Mouse (Mus musculus): ENCODE data around the gene Mms19.
A peak's percentile ranks its signal among the peaks of the same experiment; 100 is the strongest.

Mms19 gene

DNA sequence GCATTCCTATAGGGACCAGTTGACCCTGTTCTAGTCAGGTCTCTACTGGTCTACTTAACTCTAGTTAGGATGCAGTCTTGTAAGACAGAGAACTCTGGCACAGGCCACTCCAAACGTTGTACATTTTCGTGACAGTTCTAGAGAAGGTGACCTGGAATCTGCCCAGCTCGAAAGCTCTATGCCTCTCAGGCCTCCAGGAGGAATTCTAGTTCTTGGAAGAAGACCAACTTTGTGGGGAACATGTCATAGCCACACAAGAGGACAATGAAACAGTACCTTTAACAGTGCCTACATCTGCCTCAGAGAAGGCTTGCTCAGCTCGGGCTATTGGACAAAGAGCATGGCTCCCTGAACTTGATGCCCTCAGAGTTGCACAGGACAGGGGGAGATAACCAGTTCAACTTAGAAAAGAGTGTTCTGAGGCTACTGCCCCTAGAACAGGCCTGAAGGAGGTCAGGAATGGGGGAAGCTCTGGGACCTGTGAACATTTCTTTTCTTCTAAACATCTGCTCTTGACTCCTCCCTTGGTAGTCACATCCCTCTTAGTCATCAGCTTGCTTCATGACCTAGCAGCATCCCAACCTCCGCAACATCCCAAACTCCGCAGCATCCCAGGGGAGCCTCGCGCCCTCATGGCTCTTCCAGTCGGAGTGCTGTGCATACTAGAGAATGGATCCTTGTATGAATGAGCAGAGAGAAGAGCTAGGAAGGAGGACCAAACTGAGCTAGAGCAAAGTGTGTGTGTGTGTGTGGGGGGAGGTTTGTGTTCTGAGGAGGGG is 18.0 kb upstream of the Mms19 start:
- DNase-seq (ENCODE audit: low spot score in 2 of 2) = no peak

DNA sequence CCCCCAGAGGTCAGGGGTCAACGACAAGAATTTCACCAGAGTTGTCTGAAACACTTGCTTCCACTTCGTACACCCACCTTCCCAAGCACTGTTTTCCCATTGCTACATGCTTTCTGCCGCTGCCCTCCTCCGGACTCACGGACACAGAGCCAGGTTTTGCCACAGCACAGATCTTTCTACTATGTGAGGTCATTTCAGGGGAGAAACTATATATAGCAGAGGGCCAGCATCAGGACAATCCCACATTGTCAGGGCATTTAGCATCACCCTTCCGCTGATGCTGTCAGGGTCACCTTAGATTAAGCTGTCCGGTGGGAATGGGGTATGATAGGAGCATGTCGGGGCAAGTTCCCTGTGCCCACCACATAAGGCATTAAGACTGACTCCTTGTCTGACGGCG is 16.1 kb upstream of the Mms19 start:
- no peak for DNase-seq (ENCODE audit: low spot score in 2 of 2)

DNA sequence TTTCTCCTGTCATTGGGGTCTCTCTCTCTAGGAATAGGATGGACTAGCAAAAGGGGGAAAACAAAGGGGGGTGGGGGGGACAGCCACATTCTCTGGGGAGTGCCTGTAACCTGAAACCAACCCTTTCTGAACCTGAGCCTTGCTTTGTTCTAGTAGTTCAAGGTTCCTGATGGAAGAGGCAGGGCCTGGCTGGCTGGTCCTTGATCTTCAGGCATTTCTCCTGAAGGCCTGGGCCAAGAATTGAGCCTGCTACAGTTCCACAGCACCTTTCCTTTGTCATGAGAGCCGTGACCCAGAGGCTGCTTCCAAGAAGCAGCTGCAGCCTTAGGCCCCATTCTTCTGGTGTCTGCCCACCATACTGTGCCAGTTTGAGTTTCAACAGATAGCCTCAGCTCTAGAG is 14.5 kb upstream of the Mms19 start:
- no peak for DNase-seq (ENCODE audit: low spot score in 2 of 2)

DNA sequence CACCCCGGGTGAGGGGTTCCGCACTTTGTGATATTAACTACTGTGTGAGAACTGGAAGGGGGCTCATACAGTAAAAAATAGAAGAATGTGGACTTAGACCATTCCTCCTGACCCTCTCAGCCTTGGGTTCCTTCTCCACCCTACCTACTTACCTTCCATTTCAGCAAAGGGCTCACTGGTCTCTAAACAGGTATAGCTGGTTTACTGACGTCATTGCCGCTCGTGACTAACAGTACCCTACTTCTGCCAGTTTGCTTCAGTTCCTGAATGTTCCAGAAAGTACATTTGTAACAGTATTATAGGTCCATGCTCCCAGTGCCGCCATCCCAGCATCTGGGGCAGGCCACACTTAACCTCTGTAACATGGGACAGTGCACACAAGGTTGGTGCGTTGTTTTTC is 13.1 kb upstream of the Mms19 start:
- peak; percentile 33 to 44 for DNase-seq (ENCODE audit: low spot score in 2 of 2)

DNA sequence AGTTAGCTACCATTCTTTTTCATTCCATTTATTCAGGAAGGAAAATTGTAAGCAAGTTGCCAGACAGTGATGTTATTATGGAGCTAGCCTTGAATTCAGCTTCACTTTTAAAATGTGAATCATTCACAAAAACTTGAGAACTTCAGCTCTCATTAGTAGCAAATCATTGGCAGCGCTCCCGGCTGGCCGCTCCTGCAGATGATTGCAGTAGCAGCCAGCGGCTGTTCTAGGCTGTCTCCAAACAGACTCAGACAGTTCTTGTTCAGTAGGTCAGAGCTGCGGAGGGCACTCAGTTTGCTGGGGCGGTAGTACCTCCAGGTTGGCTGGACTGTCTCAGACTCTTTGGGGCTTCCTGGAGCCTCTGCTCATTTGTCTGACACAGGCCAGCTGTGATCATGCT is 12.5 kb upstream of the Mms19 start:
- peak; percentile 48 to 84 for DNase-seq (ENCODE audit: low spot score in 2 of 2)

DNA sequence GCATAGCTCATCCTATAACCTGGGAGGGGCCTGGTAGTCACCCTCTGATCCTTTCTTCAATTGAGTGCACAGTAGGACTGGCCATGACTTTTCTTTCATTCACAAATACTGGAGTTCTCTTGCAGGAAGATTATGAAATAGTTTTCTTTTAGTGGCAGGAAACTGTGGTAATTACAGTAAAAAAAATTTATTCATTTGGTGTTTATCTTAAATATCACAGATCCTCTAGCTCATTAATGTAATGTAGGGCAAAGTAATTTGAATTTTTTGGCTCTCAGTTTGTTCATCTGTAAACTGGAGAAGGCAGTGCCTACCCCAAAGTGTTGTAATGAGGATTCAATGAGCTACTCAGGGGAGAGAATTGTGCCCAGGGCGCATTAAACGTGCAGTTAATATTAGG is 12.0 kb upstream of the Mms19 start:
- DNase-seq (ENCODE audit: low spot score in 2 of 2) = no peak

DNA sequence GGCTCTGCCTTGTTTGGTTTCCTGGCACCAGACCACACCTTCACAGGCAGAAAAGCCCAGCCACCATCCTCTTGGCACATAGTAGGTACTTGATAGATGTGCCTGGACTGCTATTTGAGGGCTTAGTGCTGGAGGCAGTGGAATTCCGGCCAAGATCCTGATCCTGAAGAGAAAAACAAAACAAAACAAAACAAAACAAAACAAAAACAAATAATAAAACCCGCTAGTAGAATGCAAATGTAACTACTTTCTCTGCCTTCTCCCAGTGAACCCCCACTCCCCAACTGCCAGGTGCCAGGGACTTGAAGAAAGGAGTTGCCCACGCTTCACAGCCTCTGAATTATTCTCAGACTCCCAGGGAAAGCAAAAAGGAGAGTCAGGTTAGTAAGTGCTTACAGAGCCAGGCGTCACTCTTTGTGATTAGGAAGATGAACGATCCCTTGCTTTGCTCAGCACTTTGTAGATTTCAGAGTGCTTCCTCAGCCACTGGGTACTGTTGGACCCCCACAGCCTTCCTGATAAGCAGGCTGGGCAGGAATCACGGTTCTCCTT is 11.0 kb upstream of the Mms19 start:
- no peak for DNase-seq (ENCODE audit: low spot score in 2 of 2)

DNA sequence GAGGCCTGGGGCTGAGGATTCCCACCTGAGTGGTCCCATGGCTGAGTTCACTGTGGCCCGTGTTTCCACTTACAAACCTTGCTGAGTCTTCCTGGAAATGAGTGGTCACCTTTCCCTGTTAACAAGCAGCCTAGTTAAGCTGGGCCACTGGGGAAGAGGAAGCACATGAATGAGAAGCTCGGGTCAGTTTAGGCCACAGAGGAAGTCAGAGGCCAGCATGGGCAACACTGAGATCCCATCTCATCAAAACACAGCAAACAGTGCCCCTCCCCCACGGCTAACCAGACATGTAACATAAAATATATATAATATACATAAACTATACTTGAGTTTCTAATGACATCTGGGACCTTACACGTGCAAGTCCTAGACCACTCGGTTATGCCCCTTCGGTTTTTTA is 8.9 kb upstream of the Mms19 start:
- DNase-seq (ENCODE audit: low spot score in 2 of 2) = no peak

DNA sequence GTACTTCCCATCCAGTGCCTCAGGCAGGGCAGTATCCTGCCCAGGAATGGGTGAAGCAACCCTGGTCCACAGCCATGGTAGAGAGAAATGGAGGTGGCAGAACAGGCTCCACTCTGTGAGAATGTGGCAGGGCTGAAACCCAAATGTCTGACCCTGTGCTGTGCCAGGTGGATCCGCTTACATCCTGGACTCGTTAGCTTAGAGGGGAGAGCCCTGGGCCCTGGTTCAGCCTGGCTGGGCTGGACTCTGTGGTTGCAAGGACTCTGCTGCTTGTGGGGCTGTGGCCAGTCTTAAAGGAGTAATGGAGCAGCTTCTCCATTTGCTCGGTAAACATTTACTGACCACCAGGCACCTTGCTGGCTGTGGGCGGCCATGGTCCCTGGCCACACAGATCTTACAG is 6.2 kb upstream of the Mms19 start:
- DNase-seq (ENCODE audit: low spot score in 2 of 2) = no peak

DNA sequence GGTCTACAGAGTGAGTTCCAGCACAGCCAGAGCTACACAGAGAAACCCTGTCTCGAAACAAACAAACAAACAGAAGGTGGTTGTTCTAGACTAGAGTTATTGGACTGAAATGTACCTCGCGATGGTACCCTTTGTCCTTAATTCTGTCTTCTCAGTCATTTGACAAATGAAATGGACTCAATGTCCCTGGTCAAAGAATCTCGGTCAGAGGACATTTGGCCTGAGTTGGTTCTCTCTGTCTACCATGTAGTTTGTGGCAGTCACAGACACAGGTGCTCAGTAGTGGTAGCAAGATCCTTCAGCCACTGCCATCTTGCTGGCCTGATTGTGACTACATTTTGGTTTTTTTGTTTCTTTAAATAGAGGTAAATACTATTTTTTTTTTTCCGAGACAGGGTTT is 5.0 kb upstream of the Mms19 start:
- no peak for DNase-seq (ENCODE audit: low spot score in 2 of 2)

DNA sequence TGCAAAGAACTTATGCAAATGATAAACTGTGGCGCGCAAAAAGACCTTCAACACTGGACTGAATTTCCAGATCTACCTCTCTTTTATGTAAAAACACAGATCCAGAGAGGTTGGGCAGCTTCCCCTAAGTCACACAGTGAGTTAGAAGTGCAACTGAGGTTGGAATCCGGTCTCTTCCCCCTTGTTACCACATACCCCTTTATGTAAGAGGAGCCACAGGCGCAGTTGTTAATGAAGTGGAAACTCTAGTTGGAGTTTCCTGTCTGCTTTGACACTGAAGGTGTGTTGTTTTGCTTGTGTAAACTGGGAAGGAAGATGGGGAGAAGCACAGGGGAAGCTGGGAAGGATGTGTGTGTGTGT is 1.8 kb upstream of the Mms19 start:
- DNase-seq (ENCODE audit: low spot score in 2 of 2) = no peak

DNA sequence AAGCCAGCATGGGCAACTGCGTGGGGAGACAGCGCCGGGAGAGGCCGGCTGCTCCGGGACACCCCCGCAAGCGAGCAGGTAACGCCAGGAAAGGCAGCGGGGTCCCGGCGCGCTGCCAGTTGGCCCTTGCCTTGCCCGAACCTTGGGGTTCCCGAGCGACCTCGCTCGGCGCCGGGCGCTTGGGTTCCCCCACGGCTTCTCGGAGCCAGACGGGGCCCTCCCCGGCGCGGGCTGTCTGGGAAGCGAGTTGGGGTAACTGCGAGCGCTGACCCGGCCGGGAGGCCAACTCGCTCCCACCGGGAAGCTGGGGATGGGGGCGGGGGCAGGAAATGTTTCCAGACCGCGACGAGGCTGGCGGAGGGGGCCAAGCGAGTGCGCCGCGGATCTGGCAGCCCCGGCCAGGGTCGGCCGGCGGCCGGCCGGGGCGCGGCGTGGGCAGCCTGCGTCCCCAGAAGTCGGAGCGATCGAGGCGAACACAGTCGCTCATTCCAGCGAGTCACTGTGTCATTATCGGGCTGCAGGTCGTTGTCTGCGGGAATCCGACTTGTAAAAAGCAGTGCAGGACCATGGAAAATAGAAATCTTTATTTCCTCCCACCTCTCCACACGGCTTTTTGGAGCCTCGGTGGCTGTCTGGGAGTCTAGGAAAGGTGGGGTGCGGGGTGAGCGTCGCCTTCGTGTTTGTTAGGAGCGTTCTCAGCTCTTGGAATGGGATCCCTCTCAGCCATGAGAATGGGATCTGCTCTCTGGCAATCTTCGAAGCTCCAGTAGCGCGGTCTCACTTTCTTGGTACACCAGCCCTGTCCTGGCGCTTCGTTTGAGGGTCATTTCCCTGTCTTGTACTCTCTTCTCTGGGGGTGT is 1.2 kb upstream of the Mms19 start:
- peak; percentile 45 to 58 for DNase-seq (ENCODE audit: low spot score in 2 of 2)

DNA sequence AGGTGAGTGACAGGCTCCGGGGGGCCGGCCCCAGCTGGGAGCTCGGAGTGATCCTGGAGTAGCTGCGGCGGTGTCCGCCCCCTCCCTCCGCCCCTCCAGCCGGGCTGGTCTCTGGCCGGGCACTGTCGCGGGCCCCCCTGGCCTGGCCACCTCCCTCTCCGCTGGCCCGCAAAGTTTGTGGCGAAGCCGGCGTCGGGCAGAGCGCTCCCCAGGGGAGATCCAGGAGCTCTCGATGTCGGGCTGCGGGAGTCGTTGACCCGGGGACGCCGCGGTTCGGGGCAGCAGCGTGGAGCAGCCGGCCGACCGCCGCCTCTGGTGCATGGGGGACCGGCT is 604 bp upstream of the Mms19 start, which contains the start of gene Ubtd1:
Gene Ubtd1 (plus strand): TSS at position 169 of the 333 bp plus-strand sequence.
- no peak for DNase-seq (ENCODE audit: low spot score in 2 of 2)

DNA sequence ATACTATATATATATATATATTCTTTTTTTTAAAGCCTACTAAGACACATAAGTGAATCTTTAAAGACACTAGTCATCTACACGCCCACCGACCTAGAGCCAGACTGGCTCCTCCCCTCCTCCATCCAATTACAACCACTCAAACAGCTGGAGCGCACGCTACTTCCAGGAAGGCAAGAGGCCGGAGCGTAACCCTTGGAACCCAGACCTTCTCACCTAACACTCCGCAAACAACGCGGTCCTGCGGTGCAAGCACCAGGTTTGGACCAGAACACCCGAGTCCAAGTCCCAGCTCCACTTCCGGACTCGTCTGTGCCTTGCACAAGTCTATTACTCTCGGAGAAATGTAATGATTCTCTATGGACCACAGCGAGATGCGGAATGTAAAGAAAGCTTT is 537 bp downstream of the Mms19 start:
- DNase-seq (ENCODE audit: low spot score in 2 of 2) = peak in 1 of 2 experiments; percentile 22

DNA sequence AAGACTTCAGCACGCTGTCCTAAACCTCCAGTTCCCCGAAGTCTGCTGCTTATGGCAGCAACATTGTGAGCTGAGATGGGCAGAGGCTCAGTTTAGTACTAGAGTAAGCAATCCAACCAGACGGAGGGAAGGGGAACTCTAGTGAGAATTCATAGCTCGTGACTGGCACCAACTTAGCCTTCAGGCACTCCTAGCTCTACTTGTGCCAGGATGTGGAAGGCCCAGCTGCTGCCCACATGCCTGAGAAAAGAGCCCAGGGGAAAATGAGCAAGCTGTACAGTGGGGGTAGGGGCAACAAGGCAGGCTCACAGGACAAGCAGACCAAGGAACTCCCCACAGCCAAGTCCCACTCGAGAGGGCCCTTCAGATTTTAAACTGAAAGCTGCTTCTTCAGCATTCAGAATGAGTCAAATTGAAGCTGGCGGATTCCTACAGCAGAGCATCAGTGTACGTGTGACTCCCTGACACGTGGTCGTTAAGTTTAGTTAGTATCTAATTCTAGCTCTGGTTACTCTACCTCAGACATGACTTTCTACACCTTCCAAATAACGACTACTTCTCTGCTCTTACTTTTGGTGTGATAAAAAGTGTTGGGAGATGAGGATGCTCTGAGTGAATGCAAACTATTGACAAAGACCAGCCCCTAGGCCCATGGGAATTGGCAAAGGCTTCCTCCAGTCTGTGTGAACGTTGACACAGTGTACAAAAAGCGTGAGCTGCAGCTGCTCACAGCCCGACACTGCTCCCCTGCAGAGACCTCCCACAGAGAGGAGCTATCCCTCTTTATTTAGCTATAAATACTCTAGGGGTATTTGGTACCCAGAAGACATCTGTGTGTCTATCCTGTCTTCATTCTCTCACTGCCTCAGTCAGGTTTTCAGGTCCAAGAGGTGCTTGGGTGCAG is 6.8 kb downstream of the Mms19 start:
- DNase-seq (ENCODE audit: low spot score in 2 of 2) = no peak

DNA sequence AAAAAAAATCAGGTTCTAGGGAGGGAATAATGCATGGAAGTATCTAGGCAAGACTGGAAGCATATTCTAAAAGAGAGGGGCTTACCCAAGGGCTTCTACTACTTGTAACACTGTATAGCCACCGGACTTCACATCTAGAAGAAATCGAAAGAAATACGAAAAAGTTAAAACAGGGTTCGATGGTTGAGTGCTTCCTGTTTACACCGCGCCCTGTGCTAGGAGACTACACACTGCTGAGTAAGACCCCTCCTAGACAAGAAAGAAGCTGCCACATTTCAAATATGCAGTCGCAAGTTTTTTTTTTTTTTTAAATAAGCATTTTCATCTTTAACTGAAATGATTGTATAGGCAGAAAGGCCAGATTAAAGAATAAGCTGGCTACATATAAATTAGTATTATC is 11.3 kb downstream of the Mms19 start:
- DNase-seq (ENCODE audit: low spot score in 2 of 2) = no peak

DNA sequence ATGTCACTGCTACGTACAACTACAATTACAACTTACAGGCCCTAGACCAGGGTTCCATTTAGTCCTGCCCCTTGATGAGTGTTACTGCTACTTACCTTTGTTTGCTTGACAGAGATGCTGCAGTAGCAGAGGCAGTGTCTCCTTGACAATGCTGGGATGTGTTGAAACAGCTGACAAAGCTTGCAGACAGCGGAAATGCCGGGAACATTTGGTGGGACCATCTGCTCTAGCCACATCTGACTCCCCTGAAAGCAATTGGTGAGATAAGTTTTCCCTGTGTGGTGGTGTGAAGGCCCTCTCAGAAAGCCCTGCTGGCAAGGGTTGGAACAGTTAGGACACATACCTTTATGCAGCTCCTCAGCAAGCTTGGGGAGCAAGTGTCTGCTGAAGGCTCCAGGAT is 27.4 kb downstream of the Mms19 start:
- no peak for DNase-seq (ENCODE audit: low spot score in 2 of 2)

DNA sequence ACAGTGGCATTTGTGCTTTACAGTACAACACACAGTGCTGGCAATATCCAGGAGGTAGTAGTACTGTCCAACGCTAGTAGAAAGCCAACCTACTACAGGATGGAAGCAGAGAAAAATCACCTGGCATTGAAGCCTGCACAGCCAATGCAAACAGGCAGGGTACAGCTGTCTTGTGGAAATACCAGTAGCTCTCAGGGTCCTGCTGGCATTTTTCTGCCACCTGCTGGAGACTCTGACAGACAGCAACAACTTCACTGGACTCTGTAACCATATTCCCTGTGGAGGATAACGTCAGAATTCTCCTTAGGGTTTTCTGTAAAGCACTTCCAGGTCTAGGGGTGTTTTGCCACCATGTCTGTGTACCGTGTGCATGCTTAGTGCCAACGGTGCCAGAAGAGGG is 28.7 kb downstream of the Mms19 start:
- no peak for DNase-seq (ENCODE audit: low spot score in 2 of 2)

DNA sequence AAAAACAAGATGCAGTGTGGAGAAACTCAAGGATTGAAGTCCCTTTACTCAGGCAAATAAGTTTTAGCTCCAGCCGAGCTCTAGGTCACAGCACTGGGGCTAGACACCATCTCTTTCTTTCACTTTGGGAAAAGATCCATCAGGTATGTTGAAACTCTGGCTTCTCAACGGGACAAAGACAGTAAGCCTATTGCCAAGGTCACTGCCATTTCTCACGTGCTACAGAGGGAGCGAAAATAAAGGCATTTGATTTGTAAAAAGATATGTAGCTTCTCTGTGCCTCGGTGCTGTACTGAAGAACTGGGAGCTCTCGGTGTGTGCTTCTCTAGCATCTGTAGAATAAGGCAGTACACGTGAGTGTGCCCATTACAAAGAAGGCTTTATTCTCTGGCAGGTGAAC is 37.1 kb downstream of the Mms19 start:
- DNase-seq (ENCODE audit: low spot score in 2 of 2) = no peak

DNA sequence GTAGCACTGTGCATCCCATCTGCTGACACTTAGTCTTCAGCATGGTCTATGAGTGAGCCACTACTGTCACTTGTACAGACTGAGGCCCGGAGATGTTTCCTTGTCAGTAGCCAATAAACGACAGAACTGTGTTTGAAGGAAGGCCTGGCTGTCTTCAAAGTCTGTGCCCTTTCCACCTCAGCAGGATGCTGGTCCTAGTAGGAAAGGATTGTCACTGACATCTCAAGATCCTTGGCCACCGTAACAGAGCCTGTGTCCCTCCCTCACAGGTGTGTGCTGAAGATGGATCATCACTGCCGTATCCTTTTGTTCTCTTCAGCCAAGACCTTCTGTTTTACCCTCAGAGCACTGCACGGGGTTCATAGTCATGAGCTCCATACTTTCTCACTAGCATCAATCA is 42.4 kb downstream of the Mms19 start:
- DNase-seq (ENCODE audit: low spot score in 2 of 2) = no peak

DNA sequence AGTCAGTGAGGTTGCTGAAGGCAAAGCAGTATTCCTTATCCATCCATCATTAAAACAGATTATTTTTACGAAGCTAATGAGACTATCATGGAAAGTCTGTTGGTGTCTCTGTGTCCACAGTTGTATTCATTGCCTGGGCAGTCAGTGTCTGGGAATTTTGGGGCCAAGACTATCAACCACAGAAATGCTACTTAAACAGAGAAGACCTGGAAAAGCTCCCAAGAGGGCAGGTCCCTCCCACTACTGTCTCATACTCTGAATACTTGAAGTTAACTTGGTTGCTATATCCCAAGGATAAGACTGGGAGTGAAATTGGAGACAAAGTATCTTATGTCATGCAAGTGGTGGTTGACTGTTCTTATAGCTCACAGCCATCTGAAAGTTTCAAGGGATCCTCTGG is 45.0 kb downstream of the Mms19 start:
- DNase-seq (ENCODE audit: low spot score in 2 of 2) = no peak

DNA sequence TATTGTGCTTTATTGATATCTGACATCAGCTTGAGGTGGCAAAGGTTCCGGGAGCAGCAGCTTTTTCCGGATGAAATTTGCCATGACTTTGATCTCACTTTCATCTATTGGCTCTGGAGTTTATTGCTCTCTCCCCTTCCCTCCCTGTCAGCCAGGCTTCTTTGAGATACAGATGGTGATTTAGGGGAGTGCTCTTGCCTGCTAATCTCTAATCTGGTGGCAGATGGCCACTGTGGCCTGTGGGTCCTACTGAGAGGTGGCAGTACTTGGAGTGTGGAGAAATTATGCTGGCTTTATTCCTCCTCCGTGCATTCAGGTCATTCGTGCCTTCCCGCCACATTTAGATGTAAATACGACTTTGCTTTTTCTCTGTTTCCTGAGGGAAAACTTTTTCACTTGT is 46.8 kb downstream of the Mms19 start:
- no peak for DNase-seq (ENCODE audit: low spot score in 2 of 2)

All from urinary bladder, postnatal 36 days (tissue).